Mouse (Mus musculus) liver, postnatal 0 days (tissue): ENCODE results near the gene Kantr.
"Not testable (repeated sequence)": the region's sequence is repeated elsewhere in the genome, so short reads cannot be mapped to it uniquely, and the experiment has no call there.

ENCODE experiments used
- CTCF ChIP-seq: sonication (generic); IDR thresholded peaks from 2 replicates; pipeline ENCODE4 v1.5.1; 2016; ENCODE audit warnings: antibody characterized with exemption, low read depth
- EP300 ChIP-seq: IDR thresholded peaks from 2 replicates; pipeline ENCODE4 v1.6.1; 2016; ENCODE audit warnings: antibody characterized with exemption, low read depth, mild to moderate bottlenecking

DNA sequence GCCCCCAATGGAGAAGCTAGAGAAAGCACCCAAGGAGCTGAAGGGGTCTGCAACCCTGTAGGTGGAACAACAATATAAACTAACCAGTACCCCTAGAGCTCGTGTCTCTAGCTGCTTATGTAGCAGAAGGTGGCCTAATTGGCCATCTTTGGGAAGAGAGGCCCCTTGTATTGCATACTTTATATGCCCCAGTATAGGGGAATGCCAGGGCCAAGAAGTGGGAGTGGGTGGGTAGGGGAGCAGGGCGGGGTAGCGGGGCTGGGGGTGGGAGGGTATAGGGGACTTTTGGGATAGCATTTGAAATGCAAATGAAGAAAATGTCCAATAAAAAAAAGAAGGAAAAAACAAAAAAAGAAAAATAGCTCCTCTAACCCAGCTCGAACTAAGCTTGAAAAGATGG lies 8.8 kb upstream of the Kantr start:
- TF ChIP-seq CTCF, EP300: not testable (repeated sequence)
